Mouse (Mus musculus) MEL (cell line): ENCODE measurements at regions not wholly inside any gene's neighbourhood (a gene's known extent, or its start where the extent isn't known, plus 50 kb on each side); places are given as distances from the start of the nearest gene placed in this dataset.

Experiments used
- DNase-seq: peaks from one replicate; pipeline ENCODE4 v3.0.0; 2011; ENCODE audit warnings: low read depth, low spot score
- H3K27ac ChIP-seq: 2 replicates; pipeline ENCODE4 v1.5.1; 2012; ENCODE audit warnings: low read depth, mild to moderate bottlenecking, control low read depth, low read length, moderate library complexity; ENCODE audit not compliant: control insufficient read depth
- H3K27me3 ChIP-seq, 2 experiments: fragments of 150-350 bp in 1 of 2; sonication (generic) in 1 of 2; 2 replicates each; pipeline ENCODE4 v1.6.1; 2012; ENCODE audit warnings: low read length in 2 of 2, mild to moderate bottlenecking in 2 of 2, improper control_type of control experiment in 1 of 2, moderate library complexity in 1 of 2; ENCODE audit not compliant: insufficient read depth in 2 of 2, control insufficient read depth in 1 of 2
- H3K36me3 ChIP-seq, 2 experiments: 2 replicates each; pipeline ENCODE4 v1.6.1; 2012 to 2014; ENCODE audit warnings: low read length in 2 of 2, improper control_type of control experiment in 1 of 2, inconsistent platforms in 1 of 2, mild to moderate bottlenecking in 1 of 2; ENCODE audit not compliant: insufficient read depth in 2 of 2, control insufficient read depth in 1 of 2
- H3K4me1 ChIP-seq, 2 experiments: fragments of 150-350 bp in 1 of 2; sonication (generic) in 1 of 2; 2 replicates each; pipeline ENCODE4 v1.6.1; 2012; ENCODE audit warnings: low read length in 2 of 2, improper control_type of control experiment in 1 of 2, mild to moderate bottlenecking in 1 of 2; ENCODE audit not compliant: insufficient read depth in 2 of 2, control insufficient read depth in 1 of 2
- H3K4me3 ChIP-seq, 2 experiments: fragments of 150-350 bp in 1 of 2; sonication (generic) in 1 of 2; 2 replicates each; pipeline ENCODE4 v1.5.1; 2012; ENCODE audit warnings: low read depth in 2 of 2, low read length in 2 of 2, mild to moderate bottlenecking in 2 of 2, moderate library complexity in 2 of 2, control low read depth in 1 of 2, improper control_type of control experiment in 1 of 2; ENCODE audit not compliant: control insufficient read depth in 1 of 2, insufficient read depth in 1 of 2
- H3K79me2 ChIP-seq: 2 replicates; pipeline ENCODE4 v1.6.1; 2012; ENCODE audit warnings: mild to moderate bottlenecking, low read length, moderate library complexity; ENCODE audit not compliant: control insufficient read depth, poor library complexity, insufficient read depth
- H3K9ac ChIP-seq: 2 replicates; pipeline ENCODE4 v1.6.1; 2012; ENCODE audit warnings: low read depth, mild to moderate bottlenecking, control low read depth, low read length, moderate library complexity; ENCODE audit not compliant: control insufficient read depth, poor library complexity, severe bottlenecking
- H3K9me3 ChIP-seq: fragments of 150-350 bp; sonication (generic); replicated peaks from 2 replicates; pipeline ENCODE4 v1.6.1; 2012; ENCODE audit warnings: mild to moderate bottlenecking, low read length, improper control_type of control experiment, moderate library complexity; ENCODE audit not compliant: insufficient read depth
- BHLHE40 ChIP-seq: IDR thresholded peaks from 2 replicates; pipeline ENCODE4 v1.6.1; 2012; ENCODE audit warnings: low read depth, mild to moderate bottlenecking, inconsistent platforms, low read length, improper control_type of control experiment, borderline replicate concordance
- CHD1 ChIP-seq: IDR thresholded peaks from 2 replicates; pipeline ENCODE4 v1.6.1; 2012; ENCODE audit warnings: low read depth, mild to moderate bottlenecking, inconsistent platforms, low read length, improper control_type of control experiment
- E2F4 ChIP-seq: IDR thresholded peaks from 2 replicates; pipeline ENCODE4 v1.6.1; 2011; ENCODE audit warnings: low read depth, low read length, improper control_type of control experiment, borderline replicate concordance
- ELF1 ChIP-seq: IDR thresholded peaks from 2 replicates; pipeline ENCODE4 v1.6.1; 2014; ENCODE audit warnings: low read depth, mild to moderate bottlenecking, inconsistent platforms, low read length, improper control_type of control experiment, moderate library complexity
- GATA1 ChIP-seq: IDR thresholded peaks from 2 replicates; pipeline ENCODE4 v1.6.1; 2011; ENCODE audit warnings: low read depth, low read length, improper control_type of control experiment
- HCFC1 ChIP-seq: IDR thresholded peaks from 2 replicates; pipeline ENCODE4 v1.6.1; 2012; ENCODE audit warnings: low read depth, mild to moderate bottlenecking, inconsistent platforms, low read length, improper control_type of control experiment, moderate library complexity
- MAFK ChIP-seq: IDR thresholded peaks from 2 replicates; pipeline ENCODE4 v1.6.1; 2011; ENCODE audit warnings: low read depth, mild to moderate bottlenecking, low read length, improper control_type of control experiment, borderline replicate concordance
- MAX ChIP-seq: IDR thresholded peaks from 2 replicates; pipeline ENCODE4 v1.6.1; 2011; ENCODE audit warnings: low read length, improper control_type of control experiment
- MEF2A ChIP-seq: IDR thresholded peaks from 2 replicates; pipeline ENCODE4 v1.6.1; 2014; ENCODE audit warnings: low read depth, mild to moderate bottlenecking, inconsistent platforms, low read length, improper control_type of control experiment; ENCODE audit not compliant: poor library complexity, insufficient replicate concordance, severe bottlenecking; ENCODE audit errors: extremely low read depth
- NELFE ChIP-seq: IDR thresholded peaks from 2 replicates; pipeline ENCODE4 v1.6.1; 2011; ENCODE audit warnings: low read depth, low read length, improper control_type of control experiment
- POLR2A ChIP-seq, 2 experiments: IDR thresholded peaks; 2 replicates each; pipeline ENCODE4 v1.6.1; 2011 to 2012; ENCODE audit warnings: low read length in 2 of 2, mild to moderate bottlenecking in 2 of 2, control low read depth in 1 of 2, improper control_type of control experiment in 1 of 2, low read depth in 1 of 2, moderate library complexity in 1 of 2; ENCODE audit not compliant: control insufficient read depth in 1 of 2, insufficient read depth in 1 of 2, poor library complexity in 1 of 2
- POLR2AphosphoS5 ChIP-seq: IDR thresholded peaks from 2 replicates; pipeline ENCODE4 v1.6.1; 2012; ENCODE audit warnings: low read depth, borderline replicate concordance, mild to moderate bottlenecking, inconsistent platforms, low read length, moderate library complexity, mixed read lengths
- RAD21 ChIP-seq: IDR thresholded peaks from 2 replicates; pipeline ENCODE4 v1.6.1; 2011; ENCODE audit warnings: mild to moderate bottlenecking, low read depth, low read length, improper control_type of control experiment
- TBP ChIP-seq: IDR thresholded peaks from 2 replicates; pipeline ENCODE4 v1.8.0; 2011; ENCODE audit warnings: low read depth, low read length, improper control_type of control experiment
- TCF12 ChIP-seq: IDR thresholded peaks from 2 replicates; pipeline ENCODE4 v1.6.1; 2014; ENCODE audit warnings: low read depth, mild to moderate bottlenecking, inconsistent platforms, low read length, improper control_type of control experiment, moderate library complexity
- UBTF ChIP-seq: IDR thresholded peaks from 2 replicates; pipeline ENCODE4 v1.6.1; 2012; ENCODE audit warnings: low read depth, mild to moderate bottlenecking, inconsistent platforms, low read length, improper control_type of control experiment, moderate library complexity, borderline replicate concordance; ENCODE audit not compliant: insufficient read depth
- USF1 ChIP-seq: IDR thresholded peaks from 2 replicates; pipeline ENCODE4 v1.6.1; 2014; ENCODE audit warnings: low read depth, mild to moderate bottlenecking, inconsistent platforms, low read length, improper control_type of control experiment, moderate library complexity

GRCm38 (mm10) chr8:97315497-97315896, 1427.2 kb upstream of the Got2 start:
- no peaks in the 10 kb centered on the region for H3K36me3 ChIP-seq
- H3K9me3 ChIP-seq, result no peaks in the 10 kb centered on the region
- no peaks in the 10 kb centered on the region for H3K4me1 ChIP-seq
- H3K27ac ChIP-seq, result no peak overlapping the region
- H3K4me3 ChIP-seq, result no peak overlapping the region
- TF ChIP-seq MEF2A (no peak), POLR2AphosphoS5 (no peak), GATA1 (no peak), E2F4 (no peak), HCFC1 (no peak), NELFE (no peak), TCF12 (no peak), MAFK (no peak), ELF1 (no peak), POLR2A (IDR thresholded peaks at IDR 0.05; ENCODE audit: control insufficient read depth in 1 of 2, insufficient read depth in 1 of 2, low read depth in 1 of 2, low read length in 2 of 2, poor library complexity in 1 of 2) (no peak)
- no peaks in the 10 kb centered on the region for H3K27me3 ChIP-seq
- DNase-seq, result no peak
- no peaks in the 10 kb centered on the region for H3K79me2 ChIP-seq
- no peak overlapping the region for H3K9ac ChIP-seq

GRCm38 (mm10) chr8:97308304-97308703, 1420.0 kb upstream of the Got2 start:
- no peak for DNase-seq
- Histone ChIP-seq H3K9me3 (no peaks in the 10 kb centered on the region), H3K36me3 (no peaks in the 10 kb centered on the region), H3K27ac (no peak overlapping the region), H3K27me3 (no peaks in the 10 kb centered on the region), H3K4me1 (no peaks in the 10 kb centered on the region), H3K4me3 (no peak overlapping the region), H3K9ac (no peak overlapping the region), H3K79me2 (no peaks in the 10 kb centered on the region)
- no peak for TF ChIP-seq TBP
- TF ChIP-seq MAX, result no peak
- TF ChIP-seq UBTF, result no peak
- TF ChIP-seq BHLHE40, result no peak
- TF ChIP-seq USF1, result no peak
- TF ChIP-seq CHD1, result no peak
- no peak for TF ChIP-seq RAD21
